Mouse (Mus musculus): ENCODE data around the gene Gm14440.
"Not testable (repeated sequence)": the region's sequence is repeated elsewhere in the genome, so short reads cannot be mapped to it uniquely, and the experiment has no call there.

Gm14440 gene

GRCm38 (mm10) chr2:175274825-175275224, at the start of gene Gm14440:
Gm14440 (plus strand) TSS chr2:175275125.
- not testable (repeated sequence) for DNase-seq (ENCODE audit: low spot score)
